Mouse (Mus musculus) CH12.LX (cell line): ENCODE measurements at regions not wholly inside any gene's neighbourhood (a gene's known extent, or its start where the extent isn't known, plus 50 kb on each side); places are given as distances from the start of the nearest gene placed in this dataset.

Source experiments
- CTCF ChIP-seq, 2 experiments: IDR thresholded peaks in 1 of 2; conservative IDR thresholded peaks in 1 of 2; 2 replicates each; pipeline ENCODE4 v1.5.1; 2011 to 2012; ENCODE audit warnings: low read depth in 2 of 2, low read length in 2 of 2, improper control_type of control experiment in 1 of 2, inconsistent platforms in 1 of 2, mild to moderate bottlenecking in 1 of 2, moderate library complexity in 1 of 2
- EP300 ChIP-seq: IDR thresholded peaks from 2 replicates; pipeline ENCODE4 v1.6.1; 2011; ENCODE audit warnings: low read length, improper control_type of control experiment
- JUND ChIP-seq: conservative IDR thresholded peaks from 2 replicates; pipeline ENCODE4 v1.6.1; 2011; ENCODE audit warnings: low read depth, low read length, improper control_type of control experiment
- MXI1 ChIP-seq: IDR thresholded peaks from 2 replicates; pipeline ENCODE4 v1.6.1; 2011; ENCODE audit warnings: mild to moderate bottlenecking, low read depth, low read length, improper control_type of control experiment
- POLR2A ChIP-seq: IDR thresholded peaks from 2 replicates; pipeline ENCODE4 v1.6.1; 2011; ENCODE audit warnings: low read depth, mild to moderate bottlenecking, improper control_type of control experiment, low read length
- POLR2AphosphoS2 ChIP-seq: IDR thresholded peaks from 2 replicates; pipeline ENCODE4 v1.6.1; 2011; ENCODE audit warnings: low read depth, low read length, improper control_type of control experiment
- USF1 ChIP-seq: IDR thresholded peaks from 2 replicates; pipeline ENCODE4 v1.6.1; 2014; ENCODE audit warnings: low read depth, mild to moderate bottlenecking, inconsistent platforms, low read length, improper control_type of control experiment
- USF2 ChIP-seq: conservative IDR thresholded peaks from 2 replicates; pipeline ENCODE4 v1.6.1; 2011; ENCODE audit warnings: low read depth, low read length, improper control_type of control experiment
- ZC3H11A ChIP-seq: IDR thresholded peaks from 2 replicates; pipeline ENCODE4 v1.6.1; 2012; ENCODE audit warnings: low read depth, mild to moderate bottlenecking, inconsistent platforms, low read length, improper control_type of control experiment
- ZNF384 ChIP-seq: IDR thresholded peaks from 2 replicates; pipeline ENCODE4 v1.6.1; 2012; ENCODE audit warnings: low read depth, low read length, improper control_type of control experiment, inconsistent platforms

GRCm38 (mm10) chr1:184244296-184244695 is 210.2 kb upstream of the 1700056E22Rik start:
- TF ChIP-seq ZC3H11A (no peak), CTCF (conservative IDR thresholded peaks at IDR 0.05 in 1 of 2, IDR thresholded peaks at IDR 0.05 in 1 of 2; ENCODE audit: low read depth in 2 of 2, low read length in 2 of 2) (no peak), ZNF384 (no peak), USF2 (no peak), POLR2AphosphoS2 (no peak), EP300 (no peak), USF1 (no peak), MXI1 (no peak), JUND (no peak), POLR2A (no peak)
